Mouse (Mus musculus): ENCODE results near the gene Svs2. TPM values are rescaled to one million over a fixed set of nuclear protein-coding genes. Genes with fewer than 3 reads are reported as not detected.
"Not testable (repeated sequence)": the region's sequence is repeated elsewhere in the genome, so short reads cannot be mapped to it uniquely, and the experiment has no call there.

The Svs2 gene
- not detected for total RNA-seq (2021)

GRCm38 (mm10) chr2:164238366-164238765 is at the start of gene Svs2:
Gene Svs2 (minus strand): TSS chr2:164238466.
- intact Hi-C loops (cut with DNase I): no loop called here
- DNase-seq: no peak

- no peak for DNase-seq
- intact Hi-C loops (cut with DNase I): no loop called here
These were observed 40.1 kb upstream of the Svs2 start, which contains the start of gene Svs4 for GRCm38 (mm10) chr2:164278359-164278758. Gene Svs4 (minus strand): TSS chr2:164278459.

- intact Hi-C loops (cut with DNase I): loop anchor here (2.0 kb wide), 1 partner anchor 34 kb away; no protein-coding TSS in a partner anchor
- not testable (repeated sequence) for DNase-seq
These were observed 18.3 kb upstream of the Svs2 start, which contains the start of gene Svs3b for GRCm38 (mm10) chr2:164256540-164256939. Gene Svs3b (minus strand): TSS chr2:164256640.

- intact Hi-C loops (cut with DNase I): no loop called here
- DNase-seq: no peak
These were observed 5.6 kb downstream of the Svs2 start for GRCm38 (mm10) chr2:164232671-164233070.

- intact Hi-C loops (cut with DNase I): no loop called here
- DNase-seq: no peak
These were observed 9.8 kb downstream of the Svs2 start for GRCm38 (mm10) chr2:164228361-164229070.

- intact Hi-C loops (cut with DNase I): no loop called here
- no peak for DNase-seq
These were observed 16.7 kb downstream of the Svs2 start, which contains the start of gene Wfdc15b for GRCm38 (mm10) chr2:164221522-164221921. Gene Wfdc15b (minus strand): TSS chr2:164221660.

- intact Hi-C loops (cut with DNase I): no loop called here
- no peak for DNase-seq
These were observed 19.0 kb downstream of the Svs2 start for GRCm38 (mm10) chr2:164219295-164219694.

- intact Hi-C loops (cut with DNase I): no loop called here
- no peak for DNase-seq
These were observed 25.6 kb downstream of the Svs2 start for GRCm38 (mm10) chr2:164212711-164213110.

GRCm38 (mm10) chr2:164210892-164211291 is 27.4 kb downstream of the Svs2 start:
- no peak for DNase-seq
- intact Hi-C loops (cut with DNase I): no loop called here

- DNase-seq: no peak
- intact Hi-C loops (cut with DNase I): no loop called here
These were observed 31.6 kb downstream of the Svs2 start for GRCm38 (mm10) chr2:164206676-164207075.

- intact Hi-C loops (cut with DNase I); DNase-seq: not testable (repeated sequence)
These were observed 32.3 kb downstream of the Svs2 start for GRCm38 (mm10) chr2:164206011-164206410.

GRCm38 (mm10) chr2:164199626-164200327 is 38.5 kb downstream of the Svs2 start, which contains the start of gene Wfdc15a:
Gene Wfdc15a (minus strand): TSS chr2:164200130.
- intact Hi-C loops (cut with DNase I): no loop called here
- DNase-seq: no peak

GRCm38 (mm10) chr2:164196700-164196990 is 41.6 kb downstream of the Svs2 start:
- no peak for DNase-seq
- intact Hi-C loops (cut with DNase I): no loop called here

- intact Hi-C loops (cut with DNase I): no loop called here
- DNase-seq: no peak
These were observed 42.1 kb downstream of the Svs2 start for GRCm38 (mm10) chr2:164195971-164196699.

GRCm38 (mm10) chr2:164194959-164195630 is 43.2 kb downstream of the Svs2 start:
- intact Hi-C loops (cut with DNase I): no loop called here
- DNase-seq: no peak

GRCm38 (mm10) chr2:164192279-164192678 is 46.0 kb downstream of the Svs2 start:
- no peak for DNase-seq
- intact Hi-C loops (cut with DNase I): no loop called here

GRCm38 (mm10) chr2:164190576-164190975 is 47.7 kb downstream of the Svs2 start, which contains the start of gene Wfdc12:
Gene Wfdc12 (minus strand): TSS chr2:164190608.
- DNase-seq: no peak
- intact Hi-C loops (cut with DNase I): no loop called here

- intact Hi-C loops (cut with DNase I): loop anchor here (2.0 kb wide), 1 partner anchor 86 kb away; no protein-coding TSS in a partner anchor
These were observed 49.5 kb downstream of the Svs2 start for GRCm38 (mm10) chr2:164188722-164189121.

More at GRCm38 (mm10) chr2:164188722-164189121, 49.5 kb downstream of the Svs2 start:
- no peak for DNase-seq
